Mouse (Mus musculus): ENCODE data around the gene Robo3. TPM values are rescaled to one million over a fixed set of nuclear protein-coding genes. Genes with fewer than 3 reads are reported as not detected.

Robo3 gene
- 0.18 and 0.32 TPM in 2 replicates for polyA plus RNA-seq (2014; fragmentation: Nextera tagmentation; extraction: Ambion mirVana)

DNA sequence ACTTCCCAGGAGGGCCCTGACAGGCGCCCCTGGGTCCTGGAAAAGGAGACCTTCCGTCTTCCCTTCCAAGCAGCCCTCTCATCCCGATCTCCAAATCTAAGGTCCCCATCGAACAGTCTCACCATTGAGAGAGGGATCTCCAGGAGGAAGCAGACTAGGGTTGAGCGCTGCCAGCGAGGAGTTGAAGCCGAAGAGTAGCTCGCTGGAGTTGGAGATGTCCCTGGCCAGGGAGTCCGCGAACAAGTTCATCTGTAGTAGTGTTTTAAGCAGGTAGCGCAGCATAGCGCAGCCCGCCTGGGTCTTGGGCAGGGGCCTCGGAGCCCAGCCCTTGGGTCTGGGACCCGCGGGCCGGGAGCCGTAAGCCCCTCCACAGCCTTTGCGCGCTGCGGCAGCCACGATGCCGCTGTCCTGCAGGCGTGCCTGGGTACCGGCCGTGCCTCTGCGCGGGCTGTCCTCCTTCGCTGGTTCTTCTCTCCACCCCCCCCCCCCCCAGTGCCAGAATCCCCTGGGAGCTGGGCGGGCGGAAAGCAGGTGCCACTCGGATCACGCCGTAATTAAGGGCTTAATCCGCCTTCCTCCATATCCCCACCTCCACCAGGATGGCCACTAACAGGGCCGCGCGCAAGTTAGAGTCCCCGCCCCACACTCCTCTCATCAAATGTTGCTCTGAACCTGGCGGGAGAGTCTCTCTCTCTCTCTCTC lies at the start of gene Robo3:
Gene Robo3, minus strand, starts transcription at position 527 of the 702 bp plus-strand sequence.
- H3K27me3 ChIP-seq (replicated peaks; ENCODE audit: control insufficient read depth, insufficient read depth, low read length): peaks cover 76% of the 10 kb centered on the region
- no peaks in the 10 kb centered on the region for H3K36me3 ChIP-seq (ENCODE audit: control insufficient read depth, insufficient read depth, low read length)
- H3K9ac ChIP-seq (ENCODE audit: low read depth, low read length): no peak within 1 kb of the TSS
- peak within 1 kb of the TSS; percentile 54 for H3K4me2 ChIP-seq
- H3K4me1 ChIP-seq (replicated peaks; ENCODE audit: control insufficient read depth, insufficient read depth, low read length): no peaks in the 10 kb centered on the region
- ATAC-seq (replicated peaks; ENCODE audit: low FRiP score): no peak
- no peak for DNase-seq (ENCODE audit: low spot score)
- no peak within 1 kb of the TSS for H3K27ac ChIP-seq (ENCODE audit: low read depth, low read length)
- peak within 1 kb of the TSS; percentile 35 for H3K4me3 ChIP-seq (ENCODE audit: low read depth, low read length)
- no peaks in the 10 kb centered on the region for H3K9me3 ChIP-seq (ENCODE audit: control insufficient read depth, low read length)
- WGBS: under 1% methylated on average over 40 of the region's 40 CpGs

DNA sequence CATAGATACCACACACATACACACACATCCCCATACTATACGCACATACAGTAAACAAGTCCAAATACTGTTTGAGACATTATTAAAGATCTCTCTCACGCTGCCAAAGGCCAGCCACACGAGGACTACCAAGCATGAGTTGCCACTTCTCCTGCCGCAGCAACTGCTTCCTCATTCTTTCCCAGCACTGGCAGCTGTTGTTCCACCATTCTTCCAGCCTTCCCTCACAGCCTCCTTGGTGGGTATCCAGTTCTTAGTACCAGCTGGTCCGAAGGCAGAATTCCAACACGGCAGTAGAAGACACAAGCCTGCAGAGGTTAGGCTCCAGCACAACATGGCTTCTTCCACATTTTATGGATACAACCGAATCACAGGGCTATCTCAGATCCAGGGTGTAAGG lies 41.9 kb upstream of the Robo3 start:
- no peak for ATAC-seq (replicated peaks; ENCODE audit: low FRiP score)
- 75% methylated on average over 7 of the region's 7 CpGs for WGBS
- H3K4me2 ChIP-seq: no peak overlapping the region

GRCm38 (mm10) chr9:37473611-37474125 lies 40.6 kb upstream of the Robo3 start:
- Histone ChIP-seq H3K4me3 (ENCODE audit: low read depth, low read length) (no peak overlapping the region), H3K27me3 (replicated peaks; ENCODE audit: control insufficient read depth, insufficient read depth, low read length) (no peaks in the 10 kb centered on the region), H3K9ac (ENCODE audit: low read depth, low read length) (no peak overlapping the region), H3K9me3 (ENCODE audit: control insufficient read depth, low read length) (no peaks in the 10 kb centered on the region), H3K4me1 (replicated peaks; ENCODE audit: control insufficient read depth, insufficient read depth, low read length) (no peaks in the 10 kb centered on the region), H3K36me3 (ENCODE audit: control insufficient read depth, insufficient read depth, low read length) (no peaks in the 10 kb centered on the region), H3K27ac (ENCODE audit: low read depth, low read length) (no peak overlapping the region), H3K4me2 (no peak overlapping the region)
- DNase-seq (ENCODE audit: low spot score): no peak
- no peak for ATAC-seq (replicated peaks; ENCODE audit: low FRiP score)
- WGBS: 65% methylated on average over 3 of the region's 3 CpGs

More for the DNA sequence above, 41.9 kb upstream of the Robo3 start:
- no peak overlapping the region for H3K27ac ChIP-seq (ENCODE audit: low read depth, low read length)
- H3K27me3 ChIP-seq (replicated peaks; ENCODE audit: control insufficient read depth, insufficient read depth, low read length): no peaks in the 10 kb centered on the region
- no peak for DNase-seq (ENCODE audit: low spot score)
- H3K9me3 ChIP-seq (ENCODE audit: control insufficient read depth, low read length): no peaks in the 10 kb centered on the region
- no peaks in the 10 kb centered on the region for H3K36me3 ChIP-seq (ENCODE audit: control insufficient read depth, insufficient read depth, low read length)
- no peaks in the 10 kb centered on the region for H3K4me1 ChIP-seq (replicated peaks; ENCODE audit: control insufficient read depth, insufficient read depth, low read length)
- H3K9ac ChIP-seq (ENCODE audit: low read depth, low read length): no peak overlapping the region
- H3K4me3 ChIP-seq (ENCODE audit: low read depth, low read length): no peak overlapping the region

GRCm38 (mm10) chr9:37462764-37463163 lies 29.7 kb upstream of the Robo3 start:
- H3K9ac ChIP-seq (ENCODE audit: low read depth, low read length): no peak overlapping the region
- H3K27me3 ChIP-seq (replicated peaks; ENCODE audit: control insufficient read depth, insufficient read depth, low read length): peaks cover 51% of the 10 kb centered on the region
- ATAC-seq (replicated peaks; ENCODE audit: low FRiP score): no peak

GRCm38 (mm10) chr9:37461571-37461970 lies 28.5 kb upstream of the Robo3 start:
- 17% methylated on average over 3 of the region's 3 CpGs for WGBS
- H3K36me3 ChIP-seq (ENCODE audit: control insufficient read depth, insufficient read depth, low read length): no peaks in the 10 kb centered on the region
- DNase-seq (ENCODE audit: low spot score) (no peak), ATAC-seq (replicated peaks; ENCODE audit: low FRiP score) (no peak)
- H3K4me3 ChIP-seq (ENCODE audit: low read depth, low read length): no peak overlapping the region
- H3K27me3 ChIP-seq (replicated peaks; ENCODE audit: control insufficient read depth, insufficient read depth, low read length): peaks cover 63% of the 10 kb centered on the region
- peaks cover 4% of the 10 kb centered on the region for H3K4me1 ChIP-seq (replicated peaks; ENCODE audit: control insufficient read depth, insufficient read depth, low read length)
- H3K9ac ChIP-seq (ENCODE audit: low read depth, low read length): no peak overlapping the region
- no peak overlapping the region for H3K4me2 ChIP-seq
- H3K9me3 ChIP-seq (ENCODE audit: control insufficient read depth, low read length): no peaks in the 10 kb centered on the region
- H3K27ac ChIP-seq (ENCODE audit: low read depth, low read length): no peak overlapping the region

More at GRCm38 (mm10) chr9:37462764-37463163, 29.7 kb upstream of the Robo3 start:
- H3K9me3 ChIP-seq (ENCODE audit: control insufficient read depth, low read length): no peaks in the 10 kb centered on the region
- H3K27ac ChIP-seq (ENCODE audit: low read depth, low read length): no peak overlapping the region
- no peak overlapping the region for H3K4me2 ChIP-seq
- DNase-seq (ENCODE audit: low spot score): no peak
- no peaks in the 10 kb centered on the region for H3K36me3 ChIP-seq (ENCODE audit: control insufficient read depth, insufficient read depth, low read length)
- peaks cover 4% of the 10 kb centered on the region for H3K4me1 ChIP-seq (replicated peaks; ENCODE audit: control insufficient read depth, insufficient read depth, low read length)
- WGBS: 18% methylated on average over 7 of the region's 7 CpGs
- no peak overlapping the region for H3K4me3 ChIP-seq (ENCODE audit: low read depth, low read length)

- Histone ChIP-seq H3K9ac (ENCODE audit: low read depth, low read length) (no peak overlapping the region), H3K27ac (ENCODE audit: low read depth, low read length) (no peak overlapping the region), H3K4me2 (peak overlapping the region; percentile 65), H3K4me1 (replicated peaks; ENCODE audit: control insufficient read depth, insufficient read depth, low read length) (peaks cover 4% of the 10 kb centered on the region), H3K27me3 (replicated peaks; ENCODE audit: control insufficient read depth, insufficient read depth, low read length) (peaks cover 69% of the 10 kb centered on the region), H3K36me3 (ENCODE audit: control insufficient read depth, insufficient read depth, low read length) (no peaks in the 10 kb centered on the region), H3K9me3 (ENCODE audit: control insufficient read depth, low read length) (no peaks in the 10 kb centered on the region), H3K4me3 (ENCODE audit: low read depth, low read length) (peak overlapping the region; percentile 41)
- 12% methylated on average over 5 of the region's 5 CpGs for WGBS
- DNase-seq (ENCODE audit: low spot score) (no peak), ATAC-seq (replicated peaks; ENCODE audit: low FRiP score) (no peak)
Measured at GRCm38 (mm10) chr9:37460961-37461340, 27.9 kb upstream of the Robo3 start.

GRCm38 (mm10) chr9:37460043-37460960 lies 27.3 kb upstream of the Robo3 start:
- H3K27me3 ChIP-seq (replicated peaks; ENCODE audit: control insufficient read depth, insufficient read depth, low read length): peaks cover 76% of the 10 kb centered on the region
- H3K36me3 ChIP-seq (ENCODE audit: control insufficient read depth, insufficient read depth, low read length): no peaks in the 10 kb centered on the region
- H3K4me1 ChIP-seq (replicated peaks; ENCODE audit: control insufficient read depth, insufficient read depth, low read length): peaks cover 4% of the 10 kb centered on the region
- no peak for ATAC-seq (replicated peaks; ENCODE audit: low FRiP score)
- no peak overlapping the region for H3K9ac ChIP-seq (ENCODE audit: low read depth, low read length)
- H3K9me3 ChIP-seq (ENCODE audit: control insufficient read depth, low read length): no peaks in the 10 kb centered on the region
- no peak overlapping the region for H3K27ac ChIP-seq (ENCODE audit: low read depth, low read length)
- H3K4me3 ChIP-seq (ENCODE audit: low read depth, low read length): peak overlapping the region; percentile 41
- WGBS: under 1% methylated on average over 78 of the region's 81 CpGs
- peak overlapping the region; percentile 65 for H3K4me2 ChIP-seq
- no peak for DNase-seq (ENCODE audit: low spot score)

DNA sequence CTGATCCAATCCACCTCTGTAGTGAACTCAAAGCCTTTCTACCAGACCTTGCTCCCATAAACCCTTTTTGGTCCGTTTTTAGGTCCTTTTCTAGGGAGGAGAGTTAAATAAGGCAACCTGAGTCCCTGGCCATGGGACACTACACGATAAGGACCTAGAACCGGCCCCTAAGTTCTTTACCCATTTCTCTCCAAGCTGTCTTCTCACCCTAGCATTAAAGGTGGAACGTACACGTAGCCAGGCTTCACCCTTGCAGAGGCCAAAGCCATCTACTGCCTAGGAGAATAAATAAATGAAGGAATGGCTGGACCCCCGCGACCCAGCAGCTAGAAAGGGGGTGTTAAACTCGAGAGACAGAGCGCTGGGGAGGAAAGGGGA lies 26.6 kb upstream of the Robo3 start:
- H3K4me3 ChIP-seq (ENCODE audit: low read depth, low read length): no peak overlapping the region
- H3K4me2 ChIP-seq: peak overlapping the region; percentile 65
- H3K9me3 ChIP-seq (ENCODE audit: control insufficient read depth, low read length): no peaks in the 10 kb centered on the region
- ATAC-seq (replicated peaks; ENCODE audit: low FRiP score) (no peak), DNase-seq (ENCODE audit: low spot score) (no peak)
- H3K4me1 ChIP-seq (replicated peaks; ENCODE audit: control insufficient read depth, insufficient read depth, low read length): peaks cover 4% of the 10 kb centered on the region
- no peak overlapping the region for H3K27ac ChIP-seq (ENCODE audit: low read depth, low read length)
- H3K36me3 ChIP-seq (ENCODE audit: control insufficient read depth, insufficient read depth, low read length): no peaks in the 10 kb centered on the region
- peaks cover 82% of the 10 kb centered on the region for H3K27me3 ChIP-seq (replicated peaks; ENCODE audit: control insufficient read depth, insufficient read depth, low read length)
- WGBS: 4% methylated on average over 9 of the region's 9 CpGs
- no peak overlapping the region for H3K9ac ChIP-seq (ENCODE audit: low read depth, low read length)

Data from liver, embryonic 11.5 days (tissue).